Mouse (Mus musculus): ENCODE results near the gene Gm21118.
"Not testable (repeated sequence)": the region's sequence is repeated elsewhere in the genome, so short reads cannot be mapped to it uniquely, and the experiment has no call there.

Gene Gm21118

DNA sequence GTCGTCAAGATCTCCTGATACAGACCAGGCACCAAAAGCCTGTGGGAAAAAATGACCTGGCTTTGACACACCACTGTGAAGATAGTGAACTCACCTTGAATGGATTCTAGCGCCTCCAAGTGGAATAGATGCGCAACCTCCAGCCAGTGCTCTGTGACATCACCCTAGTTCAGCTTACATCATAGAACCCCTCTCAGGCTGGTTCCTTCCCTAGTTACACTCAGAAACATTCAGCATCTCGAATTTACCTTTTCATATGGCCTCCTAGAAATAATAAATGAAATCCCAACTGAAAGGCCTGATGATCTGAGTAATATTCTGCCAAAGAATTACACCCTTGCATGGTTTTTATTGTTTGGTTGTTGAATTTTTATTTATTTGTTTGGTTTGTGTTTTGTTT, at the start of gene Gm21118:
Gene Gm21118, minus strand, starts transcription at position 101 of the 400 bp plus-strand sequence.
- not testable (repeated sequence) for DNase-seq

DNA sequence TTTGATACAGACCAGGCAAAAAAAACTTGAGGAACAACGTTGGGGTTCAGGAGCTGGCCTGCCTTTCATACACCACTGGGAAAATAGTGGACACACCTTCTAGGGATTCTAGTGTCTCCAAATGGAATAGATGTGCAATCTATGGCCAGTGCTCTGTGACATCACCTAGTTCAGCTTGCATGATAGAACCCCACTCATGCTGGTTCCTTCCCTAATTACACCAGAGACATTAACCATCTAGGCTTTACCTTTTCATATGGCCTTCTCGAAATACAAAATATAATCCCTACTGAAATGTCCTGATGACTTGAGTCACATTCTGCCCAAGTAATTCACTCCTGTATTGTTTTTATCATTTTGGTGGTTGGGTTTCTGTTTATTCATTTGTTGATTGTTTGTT, 29.7 kb upstream of the Gm21118 start, which contains the start of the genes Gm29423 and Gm29644:
Gene Gm29423, minus strand, starts transcription at position 101 of the 400 bp plus-strand sequence.
Gene Gm29644, minus strand, starts transcription at position 157 of the 400 bp plus-strand sequence.
- DNase-seq, result not testable (repeated sequence)

Data from lung, postnatal 4 days (tissue).